Mouse (Mus musculus) intestine, postnatal 0 days (tissue): ENCODE results near the gene Rora. TPM values are rescaled to one million over a fixed set of nuclear protein-coding genes. Genes with fewer than 3 reads are reported as not detected.
A peak's percentile ranks its signal among the peaks of the same experiment; 100 is the strongest.

Experiments used
- ATAC-seq: fragments of 200-750 bp; cut with Nextera tagmentation; 2 replicates; pipeline ENCODE4 v1.8.0; 2017; ENCODE audit warnings: mild to moderate bottlenecking, moderate TSS enrichment, moderate library complexity
- H3K27ac ChIP-seq: fragments of 300-500 bp; sonication (generic); 2 replicates; pipeline ENCODE4 v1.5.1; 2014; ENCODE audit warnings: mild to moderate bottlenecking, low read depth, low read length, moderate library complexity
- H3K27me3 ChIP-seq: fragments of 300-500 bp; sonication (generic); replicated peaks from 2 replicates; pipeline ENCODE4 v1.6.1; 2014; ENCODE audit warnings: low read length, mixed read lengths; ENCODE audit not compliant: control insufficient read depth, insufficient read depth
- H3K36me3 ChIP-seq: fragments of 300-500 bp; sonication (generic); 2 replicates; pipeline ENCODE4 v1.6.1; 2014; ENCODE audit warnings: mild to moderate bottlenecking, moderate library complexity; ENCODE audit not compliant: control insufficient read depth, insufficient read depth
- H3K4me1 ChIP-seq: fragments of 300-500 bp; sonication (generic); replicated peaks from 2 replicates; pipeline ENCODE4 v1.6.1; 2014; ENCODE audit warnings: antibody characterized with exemption, low read length, mixed read lengths; ENCODE audit not compliant: control insufficient read depth, insufficient read depth
- H3K4me2 ChIP-seq: fragments of 300-500 bp; sonication (generic); replicated peaks from 2 replicates; pipeline ENCODE4 v1.6.1; 2014; ENCODE audit warnings: low read depth, mild to moderate bottlenecking, moderate library complexity
- H3K4me3 ChIP-seq: fragments of 300-500 bp; sonication (generic); 2 replicates; pipeline ENCODE4 v1.5.1; 2014; ENCODE audit warnings: low read depth, low read length
- H3K9ac ChIP-seq: fragments of 300-500 bp; sonication (generic); 2 replicates; pipeline ENCODE4 v1.6.1; 2014; ENCODE audit warnings: mild to moderate bottlenecking, low read depth, low read length
- H3K9me3 ChIP-seq: fragments of 300-500 bp; sonication (generic); 2 replicates; pipeline ENCODE4 v1.6.1; 2016; ENCODE audit warnings: mixed run types; ENCODE audit not compliant: control insufficient read depth
- CTCF ChIP-seq: sonication (generic); IDR thresholded peaks from 2 replicates; pipeline ENCODE4 v1.5.1; 2016; ENCODE audit warnings: low read depth, mild to moderate bottlenecking, control low read depth, antibody characterized with exemption, moderate library complexity
- WGBS: fragments of 180-500 bp; shearing (Covaris S2); extraction: QIAGEN DNeasy Blood & Tissue Kit; methylation state at CpG from one replicate; pipeline ENCODE4 v1.1.7; 2014; 5-methylcytosine and 5-hydroxymethylcytosine counted together
- polyA plus RNA-seq: library from polyadenylated mRNA; unstranded; fragments of >200 nt; fragmentation: Nextera tagmentation; extraction: Ambion mirVana; gene quantifications from 2 replicates; pipeline ENCODE4 v1.2.1, GENCODE M21; 2015

Gene Rora
- polyA plus RNA-seq, 1 experiment from 2014 or later, result 4.7 TPM

DNA sequence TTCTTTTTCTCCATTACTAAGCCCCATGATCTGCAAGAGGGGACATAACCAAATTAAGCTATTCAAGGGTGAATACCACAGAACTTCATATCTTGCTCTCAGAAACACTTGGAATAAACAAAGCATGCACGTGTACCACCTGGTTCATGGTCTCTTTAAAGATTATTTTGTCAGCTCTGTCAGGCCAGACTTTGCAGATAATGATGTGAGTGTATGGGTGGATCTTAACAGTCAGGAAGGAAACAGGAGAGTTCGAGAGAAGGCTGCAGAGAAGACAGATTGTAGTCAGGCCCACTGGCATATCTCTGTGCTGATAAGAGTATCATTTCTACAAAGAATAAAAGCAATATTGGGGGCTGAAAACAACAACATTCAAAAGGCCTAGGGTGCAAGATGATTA lies 463.2 kb downstream of the Rora start:
- Histone ChIP-seq H3K4me2 (no peak overlapping the region), H3K36me3 (no peaks in the 10 kb centered on the region), H3K4me1 (no peaks in the 10 kb centered on the region), H3K9me3 (no peaks in the 10 kb centered on the region), H3K9ac (no peak overlapping the region), H3K27me3 (no peaks in the 10 kb centered on the region), H3K4me3 (no peak overlapping the region), H3K27ac (no peak overlapping the region)
- TF ChIP-seq CTCF, result no peak
- WGBS, result 17% methylated on average over 2 of the region's 2 CpGs
- ATAC-seq, result no peak

DNA sequence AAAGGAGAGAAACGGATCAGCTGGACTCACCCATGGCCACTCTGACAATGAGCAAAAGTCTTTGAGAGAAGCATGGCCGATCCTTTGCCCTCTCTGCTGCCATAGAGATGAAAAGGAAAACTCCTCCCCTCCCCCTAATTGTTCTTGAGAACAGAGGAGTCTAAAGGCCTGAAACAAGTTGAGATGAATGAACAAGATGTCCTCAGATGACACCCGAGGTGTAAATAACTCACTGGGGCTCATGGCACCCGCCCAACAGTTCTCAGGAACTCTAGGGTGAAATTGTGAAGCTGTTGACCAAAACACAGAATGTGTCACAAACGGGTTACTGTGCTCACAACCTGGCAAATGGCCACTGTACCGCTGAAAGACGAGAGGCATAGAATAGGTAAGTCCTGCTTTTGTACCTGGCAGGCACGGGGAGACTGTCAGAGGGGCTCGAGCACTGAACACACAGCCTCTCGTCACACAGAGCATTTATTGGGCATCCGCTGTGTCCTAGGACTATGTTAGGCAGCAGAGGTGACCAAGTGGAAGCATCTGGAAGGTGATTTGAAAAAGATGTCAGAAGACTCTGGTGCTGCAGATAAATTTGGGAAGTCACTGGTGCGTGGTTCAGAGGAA lies 467.6 kb downstream of the Rora start:
- no peak overlapping the region for H3K27ac ChIP-seq
- no peaks in the 10 kb centered on the region for H3K27me3 ChIP-seq
- H3K4me2 ChIP-seq, result no peak overlapping the region
- H3K36me3 ChIP-seq, result no peaks in the 10 kb centered on the region
- H3K9me3 ChIP-seq, result no peaks in the 10 kb centered on the region
- no peak overlapping the region for H3K4me3 ChIP-seq
- TF ChIP-seq CTCF, result no peak
- H3K4me1 ChIP-seq, result no peaks in the 10 kb centered on the region
- ATAC-seq, result no peak
- no peak overlapping the region for H3K9ac ChIP-seq
- WGBS, result 74% methylated on average over 12 of the region's 12 CpGs

GRCm38 (mm10) chr9:69125011-69125786 lies 471.6 kb downstream of the Rora start:
- Histone ChIP-seq H3K9me3 (no peaks in the 10 kb centered on the region), H3K9ac (no peak overlapping the region), H3K36me3 (no peaks in the 10 kb centered on the region), H3K4me2 (peak overlapping the region; percentile 67), H3K4me3 (peak overlapping the region; percentile 26), H3K4me1 (no peaks in the 10 kb centered on the region), H3K27ac (peak overlapping the region; percentile 17), H3K27me3 (no peaks in the 10 kb centered on the region)
- ATAC-seq, result peak; percentile 47
- no peak for TF ChIP-seq CTCF
- 4% methylated on average over 22 of the region's 22 CpGs for WGBS

GRCm38 (mm10) chr9:69125787-69126161 lies 472.2 kb downstream of the Rora start:
- Histone ChIP-seq H3K9ac (no peak overlapping the region), H3K9me3 (no peaks in the 10 kb centered on the region), H3K27ac (peak overlapping the region; percentile 17), H3K4me2 (peak overlapping the region; percentile 67), H3K4me1 (no peaks in the 10 kb centered on the region), H3K36me3 (no peaks in the 10 kb centered on the region), H3K4me3 (peak overlapping the region; percentile 26), H3K27me3 (no peaks in the 10 kb centered on the region)
- ATAC-seq, result no peak
- 39% methylated on average over 7 of the region's 7 CpGs for WGBS
- no peak for TF ChIP-seq CTCF

DNA sequence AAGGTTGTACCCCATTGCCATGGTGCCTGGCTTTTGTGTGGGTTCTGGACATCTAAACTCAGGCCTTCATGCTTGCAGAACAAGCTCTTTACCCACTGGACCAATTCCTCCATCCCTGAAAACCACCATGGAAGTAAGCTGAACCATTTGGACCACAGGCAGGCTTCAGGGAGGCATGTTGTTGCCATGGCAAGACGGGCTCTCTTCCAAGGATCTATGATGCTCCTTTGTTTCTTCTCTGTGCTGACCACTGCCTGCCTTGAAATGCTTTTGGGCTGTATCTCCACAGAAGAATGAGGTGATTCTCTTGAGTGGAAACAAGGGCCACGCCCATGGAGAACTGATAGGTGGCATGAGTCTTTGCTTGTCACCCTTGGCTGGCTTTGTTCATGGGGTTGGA lies 473.0 kb downstream of the Rora start:
- H3K4me1 ChIP-seq, result no peaks in the 10 kb centered on the region
- no peak for TF ChIP-seq CTCF
- H3K9me3 ChIP-seq, result no peaks in the 10 kb centered on the region
- no peak overlapping the region for H3K4me2 ChIP-seq
- ATAC-seq, result no peak
- no peaks in the 10 kb centered on the region for H3K27me3 ChIP-seq
- no peaks in the 10 kb centered on the region for H3K36me3 ChIP-seq
- no peak overlapping the region for H3K27ac ChIP-seq
- no peak overlapping the region for H3K9ac ChIP-seq
- no peak overlapping the region for H3K4me3 ChIP-seq
- WGBS, result 92% methylated on average over 2 of the region's 2 CpGs

DNA sequence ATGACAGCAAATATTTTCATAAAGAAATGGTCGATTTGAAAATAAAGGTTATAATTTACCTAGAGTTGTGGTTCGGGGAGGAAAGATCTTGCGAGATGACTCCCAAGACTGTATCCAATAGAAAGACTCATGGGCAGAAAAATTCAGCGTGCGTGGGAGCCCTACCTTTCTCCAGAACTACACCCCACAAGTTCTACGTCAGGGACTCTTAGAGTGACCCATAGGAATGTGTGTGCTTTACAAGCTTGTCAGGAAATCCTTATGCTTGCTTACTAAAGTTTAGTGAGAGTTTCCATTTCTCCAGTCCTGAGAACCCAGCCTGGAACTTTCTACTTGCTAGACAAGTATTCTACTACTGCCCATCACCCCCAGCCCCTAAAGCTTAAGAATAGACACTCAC lies 474.7 kb downstream of the Rora start:
- Histone ChIP-seq H3K27me3 (no peaks in the 10 kb centered on the region), H3K36me3 (no peaks in the 10 kb centered on the region), H3K4me2 (no peak overlapping the region), H3K27ac (no peak overlapping the region), H3K9ac (no peak overlapping the region), H3K9me3 (no peaks in the 10 kb centered on the region), H3K4me1 (no peaks in the 10 kb centered on the region), H3K4me3 (no peak overlapping the region)
- no peak for TF ChIP-seq CTCF
- no peak for ATAC-seq
- WGBS, result 84% methylated on average over 6 of the region's 6 CpGs
